Mouse (Mus musculus) inflammation-experienced regulatory T-cells, adult 16 weeks (primary cell): ENCODE data around the gene Gabra6. TPM values are rescaled to one million over a fixed set of nuclear protein-coding genes. Genes with fewer than 3 reads are reported as not detected.

ENCODE experiments used
- polyA plus RNA-seq: library from polyadenylated mRNA; unstranded; fragments of 100-300 nt; shearing (Covaris generic); gene quantifications from one replicate; pipeline ENCODE4 v1.2.1, GENCODE M21; 2017

Gene Gabra6
- polyA plus RNA-seq, result not detected

DNA sequence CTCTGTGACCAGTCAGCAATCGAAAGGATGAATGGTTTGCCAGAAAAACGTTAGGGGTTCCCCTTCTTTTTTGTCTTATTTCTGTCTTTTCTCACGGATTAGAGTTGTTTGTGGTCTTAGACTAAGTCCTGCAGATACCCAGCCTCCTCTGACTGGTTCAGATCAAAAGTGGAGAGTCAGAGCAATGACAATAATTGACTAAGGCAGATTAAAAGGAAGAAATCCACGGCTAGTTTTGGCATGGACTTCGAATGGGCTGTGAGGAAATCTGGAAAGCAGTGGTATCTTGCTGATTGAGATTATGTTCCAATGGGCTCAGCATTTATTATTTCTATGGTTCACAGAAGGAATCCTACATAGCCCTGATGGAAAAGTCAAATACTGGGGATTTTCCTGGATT lies at the start of gene Gabra6:
Gene Gabra6 (minus strand): TSS at position 191 of the 400 bp plus-strand sequence.

Other genes starting within 250 kb of the Gabra6 start
- gene Gabra1, start 138.1 kb downstream of the Gabra6 start, polyA plus RNA-seq, result not detected
- gene Gabrb2, start 98.7 kb upstream of the Gabra6 start, polyA plus RNA-seq, result not detected